Mouse (Mus musculus): ENCODE results near the gene Ddi1. TPM values are rescaled to one million over a fixed set of nuclear protein-coding genes. Genes with fewer than 3 reads are reported as not detected.

The Ddi1 gene
- 0.08 and 0.09 TPM in 2 replicates for polyA plus RNA-seq (2014; fragmentation: Nextera tagmentation; extraction: Ambion mirVana)

DNA sequence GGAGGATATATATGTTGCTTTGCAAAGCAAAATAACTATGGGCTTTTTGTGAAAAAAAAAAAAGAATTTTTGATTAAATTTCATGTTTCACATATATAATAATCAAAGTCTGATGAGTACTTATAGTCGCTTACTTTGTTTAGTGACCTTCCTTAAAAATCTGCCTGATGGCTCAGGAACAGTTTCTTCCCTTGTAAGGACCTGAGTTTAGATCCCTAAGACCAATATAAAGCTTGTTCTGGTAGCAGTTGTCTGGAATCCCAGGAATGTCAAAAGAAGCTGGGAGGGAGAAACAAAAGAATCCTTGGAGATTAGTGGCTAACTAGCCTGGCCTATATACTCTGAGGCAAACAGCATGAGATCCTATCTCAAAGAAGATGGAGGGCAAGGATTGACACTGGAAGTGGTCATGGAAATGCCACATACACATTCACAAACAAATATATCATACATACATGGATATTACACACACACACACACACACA, at the start of gene Ddi1:
Gene Ddi1 (minus strand): TSS at position 51 of the 485 bp plus-strand sequence.
- no peak for DNase-seq (ENCODE audit: low spot score)
- no peak within 1 kb of the TSS for H3K9ac ChIP-seq (ENCODE audit: low read length)
- no peak within 1 kb of the TSS for H3K4me3 ChIP-seq (ENCODE audit: low read depth, low read length)
- no peak for ATAC-seq (replicated peaks; ENCODE audit: low FRiP score)
- H3K9me3 ChIP-seq (ENCODE audit: control insufficient read depth, low read length): no peaks in the 10 kb centered on the region
- no peaks in the 10 kb centered on the region for H3K36me3 ChIP-seq (ENCODE audit: control insufficient read depth, insufficient read depth, low read length)
- H3K27ac ChIP-seq (ENCODE audit: low read depth, low read length): no peak within 1 kb of the TSS
- WGBS: 59% methylated on average over 1 of the region's 1 CpGs
- no peaks in the 10 kb centered on the region for H3K27me3 ChIP-seq (ENCODE audit: control insufficient read depth, insufficient read depth, low read length)
- H3K4me1 ChIP-seq (replicated peaks; ENCODE audit: control insufficient read depth, insufficient read depth, low read length): no peaks in the 10 kb centered on the region
- H3K4me2 ChIP-seq (ENCODE audit: low read depth, low read length, severe bottlenecking): no peak within 1 kb of the TSS

DNA sequence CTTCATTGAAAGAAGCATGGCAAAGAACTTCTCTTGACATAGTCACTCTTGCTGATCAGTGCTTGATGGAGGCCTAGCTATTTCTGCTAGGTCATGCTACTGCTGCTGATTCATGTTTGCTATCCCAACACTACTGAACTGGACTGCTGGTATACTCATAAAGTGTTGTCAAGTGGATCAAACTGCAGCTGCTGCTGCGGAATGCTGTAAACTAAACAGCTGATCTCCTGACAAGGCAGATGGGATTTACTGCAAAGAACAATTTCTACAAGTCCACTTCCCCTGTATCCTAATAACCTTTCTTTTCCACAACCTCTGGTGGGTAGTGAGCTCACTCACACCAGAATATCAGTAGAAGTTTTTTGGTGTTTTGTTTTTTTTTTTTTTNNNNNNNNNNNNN, 47.5 kb upstream of the Ddi1 start:
- no peaks in the 10 kb centered on the region for H3K36me3 ChIP-seq (ENCODE audit: control insufficient read depth, insufficient read depth, low read length)
- WGBS: 83% methylated on average over 1 of the region's 1 CpGs
- H3K9me3 ChIP-seq (ENCODE audit: control insufficient read depth, low read length): no peaks in the 10 kb centered on the region

DNA sequence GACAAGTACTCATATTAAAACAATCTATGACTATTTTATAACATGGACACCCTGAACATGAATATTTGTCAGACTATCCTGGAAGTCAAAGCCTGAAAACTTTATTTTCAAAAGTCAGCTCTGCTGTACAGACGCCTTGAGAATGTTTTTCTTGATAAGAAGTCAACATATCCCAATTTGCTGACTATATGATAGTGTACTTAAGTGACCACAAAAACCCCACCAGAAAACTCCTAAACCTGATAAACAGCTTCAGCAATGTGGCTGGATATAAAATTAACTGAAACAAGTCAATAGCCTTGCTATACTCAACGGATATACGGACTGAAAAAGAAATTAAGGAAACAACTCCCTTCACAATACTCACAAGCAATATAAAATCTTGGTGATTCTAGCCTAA, 36.2 kb upstream of the Ddi1 start:
- DNase-seq (ENCODE audit: low spot score) (no peak), ATAC-seq (replicated peaks; ENCODE audit: low FRiP score) (no peak)
- H3K9me3 ChIP-seq (ENCODE audit: control insufficient read depth, low read length): no peaks in the 10 kb centered on the region
- 92% methylated on average over 3 of the region's 3 CpGs for WGBS
- H3K4me1 ChIP-seq (replicated peaks; ENCODE audit: control insufficient read depth, insufficient read depth, low read length): no peaks in the 10 kb centered on the region
- H3K4me2 ChIP-seq (ENCODE audit: low read depth, low read length, severe bottlenecking): no peak overlapping the region
- no peak overlapping the region for H3K4me3 ChIP-seq (ENCODE audit: low read depth, low read length)
- no peak overlapping the region for H3K27ac ChIP-seq (ENCODE audit: low read depth, low read length)
- H3K27me3 ChIP-seq (ENCODE audit: control insufficient read depth, insufficient read depth, low read length): no peaks in the 10 kb centered on the region
- H3K9ac ChIP-seq (ENCODE audit: low read length): no peak overlapping the region
- H3K36me3 ChIP-seq (ENCODE audit: control insufficient read depth, insufficient read depth, low read length): no peaks in the 10 kb centered on the region

More for the DNA sequence above, 47.5 kb upstream of the Ddi1 start:
- Histone ChIP-seq H3K27ac (ENCODE audit: low read depth, low read length) (no peak overlapping the region), H3K4me3 (ENCODE audit: low read depth, low read length) (no peak overlapping the region), H3K4me2 (ENCODE audit: low read depth, low read length, severe bottlenecking) (no peak overlapping the region), H3K27me3 (ENCODE audit: control insufficient read depth, insufficient read depth, low read length) (no peaks in the 10 kb centered on the region), H3K4me1 (replicated peaks; ENCODE audit: control insufficient read depth, insufficient read depth, low read length) (no peaks in the 10 kb centered on the region), H3K9ac (ENCODE audit: low read length) (no peak overlapping the region)
- no peak for DNase-seq (ENCODE audit: low spot score)
- ATAC-seq (replicated peaks; ENCODE audit: low FRiP score): no peak

DNA sequence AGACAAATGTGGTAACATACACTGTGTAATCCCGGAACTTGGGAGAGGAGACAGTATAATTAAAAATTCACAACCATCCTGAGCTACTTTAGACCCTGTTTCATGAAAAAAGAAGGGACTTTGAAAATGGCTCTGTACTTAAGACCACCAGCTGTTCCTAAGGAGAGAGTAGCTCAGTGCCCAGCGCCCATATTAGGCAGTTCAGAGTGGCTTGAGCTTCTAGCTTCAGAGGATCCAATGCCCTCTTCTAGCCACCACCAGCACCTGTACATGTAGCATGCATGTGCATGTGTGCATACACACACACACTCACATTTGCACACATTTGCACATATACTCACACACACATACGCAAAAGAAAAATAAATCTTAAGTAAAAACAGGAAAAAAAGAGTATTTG, 34.9 kb upstream of the Ddi1 start:
- Histone ChIP-seq H3K4me1 (replicated peaks; ENCODE audit: control insufficient read depth, insufficient read depth, low read length) (no peaks in the 10 kb centered on the region), H3K27ac (ENCODE audit: low read depth, low read length) (no peak overlapping the region), H3K4me3 (ENCODE audit: low read depth, low read length) (no peak overlapping the region), H3K9ac (ENCODE audit: low read length) (no peak overlapping the region), H3K4me2 (ENCODE audit: low read depth, low read length, severe bottlenecking) (no peak overlapping the region), H3K36me3 (ENCODE audit: control insufficient read depth, insufficient read depth, low read length) (no peaks in the 10 kb centered on the region), H3K27me3 (ENCODE audit: control insufficient read depth, insufficient read depth, low read length) (no peaks in the 10 kb centered on the region), H3K9me3 (ENCODE audit: control insufficient read depth, low read length) (no peaks in the 10 kb centered on the region)
- ATAC-seq (replicated peaks; ENCODE audit: low FRiP score) (no peak), DNase-seq (ENCODE audit: low spot score) (no peak)
- 91% methylated on average over 3 of the region's 3 CpGs for WGBS

DNA sequence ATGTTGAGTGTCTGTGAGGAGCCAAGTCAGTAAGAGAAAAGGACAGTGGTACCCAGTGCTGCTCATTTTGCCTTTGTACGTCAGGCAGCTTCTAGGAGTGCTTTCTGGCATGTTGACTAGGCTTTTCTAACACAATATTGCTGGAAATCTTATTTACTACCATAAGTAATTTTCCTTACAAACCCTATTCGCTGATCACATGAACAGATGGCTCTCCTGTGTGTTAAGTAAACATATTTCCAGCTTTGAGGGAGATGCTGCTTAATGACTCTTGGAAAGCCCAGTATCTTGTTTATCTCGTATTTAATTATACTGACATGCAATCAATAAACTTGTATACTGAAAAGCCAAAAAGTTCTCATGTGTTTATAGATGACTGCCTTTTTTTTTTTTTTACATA, 32.4 kb upstream of the Ddi1 start:
- no peaks in the 10 kb centered on the region for H3K36me3 ChIP-seq (ENCODE audit: control insufficient read depth, insufficient read depth, low read length)
- H3K4me3 ChIP-seq (ENCODE audit: low read depth, low read length): no peak overlapping the region
- H3K27me3 ChIP-seq (ENCODE audit: control insufficient read depth, insufficient read depth, low read length): no peaks in the 10 kb centered on the region
- 86% methylated on average over 3 of the region's 3 CpGs for WGBS
- H3K9me3 ChIP-seq (ENCODE audit: control insufficient read depth, low read length): no peaks in the 10 kb centered on the region
- no peak overlapping the region for H3K9ac ChIP-seq (ENCODE audit: low read length)
- no peaks in the 10 kb centered on the region for H3K4me1 ChIP-seq (replicated peaks; ENCODE audit: control insufficient read depth, insufficient read depth, low read length)
- DNase-seq (ENCODE audit: low spot score) (no peak), ATAC-seq (replicated peaks; ENCODE audit: low FRiP score) (no peak)
- H3K4me2 ChIP-seq (ENCODE audit: low read depth, low read length, severe bottlenecking): no peak overlapping the region
- no peak overlapping the region for H3K27ac ChIP-seq (ENCODE audit: low read depth, low read length)

DNA sequence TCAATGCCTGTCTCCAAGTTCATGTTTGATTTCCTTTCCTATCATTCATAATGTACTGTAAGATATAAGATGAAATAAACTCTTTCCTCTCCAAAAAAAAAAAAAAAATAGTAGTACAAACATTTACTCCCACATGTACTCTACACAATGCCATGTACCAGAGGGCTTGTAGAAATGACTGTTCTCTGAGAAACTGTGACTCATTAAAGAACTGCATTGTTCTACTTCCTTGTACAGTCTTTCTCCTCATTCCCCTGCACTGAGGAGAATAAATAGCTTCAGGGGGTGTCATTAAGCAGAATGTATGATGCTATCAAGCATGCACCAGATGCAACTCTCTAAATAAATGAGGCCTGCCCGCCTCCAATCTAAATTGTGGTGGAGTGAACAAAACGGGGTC, 28.9 kb upstream of the Ddi1 start:
- H3K4me3 ChIP-seq (ENCODE audit: low read depth, low read length): no peak overlapping the region
- no peaks in the 10 kb centered on the region for H3K9me3 ChIP-seq (ENCODE audit: control insufficient read depth, low read length)
- DNase-seq (ENCODE audit: low spot score) (no peak), ATAC-seq (replicated peaks; ENCODE audit: low FRiP score) (peak; percentile 58)
- H3K9ac ChIP-seq (ENCODE audit: low read length): no peak overlapping the region
- H3K27ac ChIP-seq (ENCODE audit: low read depth, low read length): no peak overlapping the region
- H3K27me3 ChIP-seq (ENCODE audit: control insufficient read depth, insufficient read depth, low read length): no peaks in the 10 kb centered on the region
- H3K36me3 ChIP-seq (ENCODE audit: control insufficient read depth, insufficient read depth, low read length): no peaks in the 10 kb centered on the region
- WGBS: 47% methylated on average over 2 of the region's 2 CpGs
- no peaks in the 10 kb centered on the region for H3K4me1 ChIP-seq (replicated peaks; ENCODE audit: control insufficient read depth, insufficient read depth, low read length)
- no peak overlapping the region for H3K4me2 ChIP-seq (ENCODE audit: low read depth, low read length, severe bottlenecking)

DNA sequence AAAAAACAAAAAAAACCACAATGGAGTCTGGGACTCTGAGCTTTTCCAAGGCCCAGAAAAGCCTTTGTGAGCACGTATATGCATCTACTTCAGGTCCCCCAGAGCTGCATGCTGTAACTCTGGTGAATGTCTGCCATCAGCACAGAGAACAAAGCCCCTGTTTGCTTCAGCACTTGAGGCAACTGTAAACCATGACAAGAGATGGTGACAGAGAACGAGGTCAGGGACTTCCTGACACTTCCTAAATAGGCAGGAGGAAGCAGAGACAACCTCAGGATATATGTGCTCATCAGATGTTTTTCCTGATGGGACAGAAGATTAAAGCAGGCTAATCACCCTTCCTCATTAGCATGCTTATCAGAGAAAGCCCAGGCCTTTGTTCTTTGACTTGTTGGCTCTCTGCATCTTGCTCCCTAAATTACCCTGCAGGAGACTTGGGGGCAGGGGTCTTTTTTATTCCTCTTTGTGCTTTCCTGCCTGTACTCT, 19.6 kb upstream of the Ddi1 start:
- no peaks in the 10 kb centered on the region for H3K4me1 ChIP-seq (replicated peaks; ENCODE audit: control insufficient read depth, insufficient read depth, low read length)
- H3K9me3 ChIP-seq (ENCODE audit: control insufficient read depth, low read length): no peaks in the 10 kb centered on the region
- no peak overlapping the region for H3K4me3 ChIP-seq (ENCODE audit: low read depth, low read length)
- H3K27me3 ChIP-seq (ENCODE audit: control insufficient read depth, insufficient read depth, low read length): no peaks in the 10 kb centered on the region
- ATAC-seq (replicated peaks; ENCODE audit: low FRiP score) (0 out of 2 replicates have a peak, but pooled peaks have one; percentile 25), DNase-seq (ENCODE audit: low spot score) (no peak)
- H3K36me3 ChIP-seq (ENCODE audit: control insufficient read depth, insufficient read depth, low read length): no peaks in the 10 kb centered on the region
- H3K4me2 ChIP-seq (ENCODE audit: low read depth, low read length, severe bottlenecking): no peak overlapping the region
- WGBS: 4% methylated on average over 2 of the region's 2 CpGs
- no peak overlapping the region for H3K27ac ChIP-seq (ENCODE audit: low read depth, low read length)
- no peak overlapping the region; the same call in 1 of the 2 replicates for H3K9ac ChIP-seq (ENCODE audit: low read length)

DNA sequence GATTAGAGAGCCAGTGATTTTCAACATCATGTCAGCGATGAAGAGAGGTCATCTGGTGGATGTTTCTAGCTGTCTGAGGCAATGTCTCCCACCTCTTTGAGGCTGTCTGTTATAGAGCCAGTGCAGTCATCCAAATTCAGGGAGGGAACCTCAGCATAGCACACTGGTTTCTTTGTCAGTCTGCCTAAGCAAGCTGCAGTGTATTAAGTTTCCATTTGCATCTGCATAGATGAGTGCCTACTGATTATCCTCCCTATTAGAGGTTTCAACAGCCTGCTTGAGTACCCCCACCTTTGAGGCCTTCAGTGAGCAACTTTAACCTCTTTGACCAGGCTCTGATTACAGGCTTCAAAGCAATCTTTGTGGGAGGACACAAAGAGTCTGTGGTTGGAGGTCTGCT, 17.1 kb upstream of the Ddi1 start:
- H3K9ac ChIP-seq (ENCODE audit: low read length): no peak overlapping the region
- H3K9me3 ChIP-seq (ENCODE audit: control insufficient read depth, low read length): no peaks in the 10 kb centered on the region
- no peaks in the 10 kb centered on the region for H3K4me1 ChIP-seq (replicated peaks; ENCODE audit: control insufficient read depth, insufficient read depth, low read length)
- no peaks in the 10 kb centered on the region for H3K36me3 ChIP-seq (ENCODE audit: control insufficient read depth, insufficient read depth, low read length)
- DNase-seq (ENCODE audit: low spot score) (no peak), ATAC-seq (replicated peaks; ENCODE audit: low FRiP score) (peak; percentile 92)
- H3K4me2 ChIP-seq (ENCODE audit: low read depth, low read length, severe bottlenecking): no peak overlapping the region
- no peak overlapping the region for H3K27ac ChIP-seq (ENCODE audit: low read depth, low read length)
- 32% methylated on average over 1 of the region's 1 CpGs for WGBS
- no peak overlapping the region for H3K4me3 ChIP-seq (ENCODE audit: low read depth, low read length)
- H3K27me3 ChIP-seq (ENCODE audit: control insufficient read depth, insufficient read depth, low read length): no peaks in the 10 kb centered on the region

DNA sequence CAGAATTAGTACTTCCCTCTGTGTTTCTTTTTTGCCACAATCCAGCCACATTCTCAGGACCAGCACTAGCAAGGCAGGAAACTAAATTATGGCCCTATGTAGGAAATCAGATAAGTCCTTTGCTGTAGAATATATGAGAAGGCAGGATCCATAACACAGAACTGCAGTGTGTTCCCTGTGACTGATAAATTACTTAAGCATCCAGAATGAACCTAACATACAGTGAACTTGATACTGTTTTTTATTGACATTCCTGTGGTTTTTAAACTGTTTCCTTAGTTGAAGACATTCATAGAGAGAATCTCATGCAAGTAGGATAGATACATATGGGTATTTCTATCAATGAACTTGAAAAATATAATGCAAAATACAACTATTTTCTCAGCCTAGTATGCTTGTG, 7.9 kb upstream of the Ddi1 start:
- Histone ChIP-seq H3K9me3 (ENCODE audit: control insufficient read depth, low read length) (no peaks in the 10 kb centered on the region), H3K27ac (ENCODE audit: low read depth, low read length) (no peak overlapping the region), H3K27me3 (ENCODE audit: control insufficient read depth, insufficient read depth, low read length) (no peaks in the 10 kb centered on the region), H3K4me1 (replicated peaks; ENCODE audit: control insufficient read depth, insufficient read depth, low read length) (no peaks in the 10 kb centered on the region), H3K4me3 (ENCODE audit: low read depth, low read length) (no peak overlapping the region), H3K36me3 (ENCODE audit: control insufficient read depth, insufficient read depth, low read length) (no peaks in the 10 kb centered on the region), H3K4me2 (ENCODE audit: low read depth, low read length, severe bottlenecking) (no peak overlapping the region), H3K9ac (ENCODE audit: low read length) (no peak overlapping the region)
- DNase-seq (ENCODE audit: low spot score): no peak
- ATAC-seq (replicated peaks; ENCODE audit: low FRiP score): no peak
